Mouse (Mus musculus) ES-Bruce4 (cell line): ENCODE results near the gene Klhl26.

ENCODE experiments used
- CTCF ChIP-seq: IDR thresholded peaks from one replicate; pipeline ENCODE4 v1.8.1; 2011; ENCODE audit warnings: low read depth, low read length
- POLR2A ChIP-seq: IDR thresholded peaks from one replicate; pipeline ENCODE4 v1.8.1; 2011; ENCODE audit warnings: low read length; ENCODE audit not compliant: insufficient read depth

DNA sequence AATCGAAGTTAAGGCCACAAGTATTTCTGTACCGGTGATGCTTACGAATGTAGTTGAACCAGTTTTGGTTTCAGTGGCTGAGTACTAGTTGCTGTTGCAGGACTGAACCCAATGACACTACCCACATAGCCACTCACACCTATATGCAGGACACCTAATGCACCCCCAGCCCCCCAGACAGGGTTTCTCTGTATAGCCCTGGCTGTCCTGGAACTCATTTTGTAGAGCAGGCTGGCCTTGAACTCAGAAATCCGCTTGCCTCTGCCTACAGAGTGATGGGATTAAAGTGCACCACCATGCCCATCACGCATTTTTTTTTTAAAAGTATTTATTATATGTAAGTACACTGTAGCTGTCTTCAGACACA, 30.2 kb upstream of the Klhl26 start:
- TF ChIP-seq CTCF (no peak), POLR2A (no peak)
